In the genomic region with DNA sequence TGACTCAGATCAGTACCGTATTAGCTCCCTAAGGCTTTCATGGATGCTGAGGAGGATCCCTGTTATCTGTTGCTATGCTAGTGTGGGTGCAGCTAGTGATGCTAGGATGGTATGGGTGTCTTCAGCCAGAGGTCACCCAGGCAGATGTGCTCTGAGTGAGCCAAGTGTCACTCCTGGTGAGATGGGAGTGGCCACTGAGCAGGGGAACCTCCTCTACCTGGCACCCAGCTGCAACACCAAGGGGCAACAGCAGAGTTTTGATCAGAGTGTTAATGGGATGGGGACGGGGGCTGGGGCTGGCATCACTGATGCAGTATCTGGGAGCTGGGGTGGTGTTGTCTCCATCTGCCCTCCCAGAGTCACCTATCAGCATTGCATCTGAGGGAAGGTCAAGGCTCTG, we compare ENCODE assay signal across 14 mouse cellular contexts.
DNase-seq lines count a peak whose midpoint lies in the region; ATAC-seq and TF ChIP-seq lines count a peak whose summit lies in the region.
"Had no signal": no experiment of that assay in that cellular context is flagged by ENCODE, and none has a peak within 500 bp of the region (broad histone marks: within the 10 kb centered on the region; RNA-seq: fewer than 3 reads in every experiment).

No protein-coding gene starts in this region.

- no peak for ATAC-seq in cerebellum, adult (ENCODE audit: insufficient number of reproducible peaks, low FRiP score, low TSS enrichment)

- no peaks in the 10 kb centered on the region for H3K36me3 ChIP-seq in heart, embryonic 10.5 days
- no peaks in the 10 kb centered on the region; the same call in 1 of the 2 replicates for H3K36me3 ChIP-seq in limb, embryonic 10.5 days

- 62% methylated on average over 2 of the region's 2 CpGs for WGBS in heart, embryonic 10.5 days
- 69% methylated on average over 2 of the region's 2 CpGs for whole genome bisulfite sequencing in limb, embryonic 10.5 days
- WGBS in olfactory bulb, adult 2 months = 69% methylated on average over 2 of the region's 2 CpGs

- H3K27ac ChIP-seq in heart, embryonic 10.5 days = peak overlapping the region; percentile 96
- H3K27ac ChIP-seq in left cerebral cortex, adult 2 months = peak overlapping the region; percentile 99
- peak overlapping the region; percentile 11 for H3K27ac ChIP-seq in limb, embryonic 10.5 days
- peak overlapping the region; percentile 90 for H3K27ac ChIP-seq in olfactory bulb, adult 2 months (ENCODE audit: insufficient read depth, low read depth, low read length)
- H3K27ac ChIP-seq: liver, embryonic 14.5 days had no signal

- TF ChIP-seq CTCF in left cerebral cortex, adult 2 months (IDR thresholded peaks at IDR 0.05) = no peak
- no peak for TF ChIP-seq CTCF in olfactory bulb, adult 2 months (IDR thresholded peaks at IDR 0.05; ENCODE audit: insufficient read depth, low read depth, low read length)

- no peak for TF ChIP-seq POLR2A in olfactory bulb, adult 2 months (IDR thresholded peaks at IDR 0.05; ENCODE audit: insufficient read depth, low read depth, low read length)

- intact Hi-C loops in left cerebral cortex, adult 2 months (cut with DNase I) = loop anchor here (2.0 kb wide), 2 partner anchors 17 kb away; no protein-coding TSS in a partner anchor
- intact Hi-C loops in left cerebral cortex, postnatal 25 days (cut with DNase I) = loop anchor here (2.0 to 5.0 kb wide), 3 partner anchors 17 to 204 kb away; partner anchors contain the start of gene Ier5l

- H3K27me3 ChIP-seq in heart, embryonic 10.5 days (ENCODE audit: insufficient read depth, poor library complexity, severe bottlenecking) = peaks cover 4% of the 10 kb centered on the region; the same call in 1 of the 2 replicates
- H3K27me3 ChIP-seq in limb, embryonic 10.5 days (ENCODE audit: low read depth, poor library complexity, severe bottlenecking) = peaks cover 15% of the 10 kb centered on the region

- H3K4me1 ChIP-seq in heart, embryonic 10.5 days = peaks cover 41% of the 10 kb centered on the region
- peaks cover 34% of the 10 kb centered on the region for H3K4me1 ChIP-seq in limb, embryonic 10.5 days
- peaks cover 39% of the 10 kb centered on the region for H3K4me1 ChIP-seq in olfactory bulb, adult 2 months (ENCODE audit: control insufficient read depth, insufficient read depth, low read length)

- DNase-seq in heart, embryonic 10.5 days (ENCODE audit: low spot score) = no peak
- DNase-seq in heart, adult 18-20 months = no peak
- DNase-seq in left cerebral cortex, adult 2 months (ENCODE audit: extremely low spot score in 1 of 2, low spot score in 2 of 2) = no peak
- no peak for DNase-seq in left cerebral cortex, postnatal 25 days (ENCODE audit: low spot score in 2 of 2)
- DNase-seq in limb, embryonic 10.5 days (ENCODE audit: low spot score) = no peak
- no peak for DNase-seq in cerebellum, adult 8-10 months
- DNase-seq: gastrocnemius, postnatal 36 days; kidney, adult 11 months; layer of hippocampus, postnatal 36 days; spleen, adult 18-20 months had no signal

- 0 out of 2 replicates have a peak overlapping the region, but pooled peaks have one; percentile 59 for H3K4me3 ChIP-seq in heart, embryonic 10.5 days
- H3K4me3 ChIP-seq in left cerebral cortex, adult 2 months = no peak overlapping the region
- no peak overlapping the region for H3K4me3 ChIP-seq in limb, embryonic 10.5 days
- no peak overlapping the region for H3K4me3 ChIP-seq in olfactory bulb, adult 2 months (ENCODE audit: insufficient read depth, low read depth, low read length)
- H3K4me3 ChIP-seq: erythroblast, embryonic 14.5 days had no signal

- no peaks in the 10 kb centered on the region; the same call in 1 of the 2 replicates for H3K9me3 ChIP-seq in heart, embryonic 10.5 days
- peaks cover 4% of the 10 kb centered on the region for H3K9me3 ChIP-seq in limb, embryonic 10.5 days (replicated peaks)

Comparison
In these comparisons a context has a peak if more than half of its experiments do, and no peak if none do; other contexts are left out.
1. H3K27ac ChIP-seq: peak in every context shown above with its lines; median percentile 99 in left cerebral cortex, adult 2 months; 96 in heart, embryonic 10.5 days; 90 in olfactory bulb, adult 2 months; 11 in limb, embryonic 10.5 days.